Mouse (Mus musculus): ENCODE data around the gene Col6a6.

DNA sequence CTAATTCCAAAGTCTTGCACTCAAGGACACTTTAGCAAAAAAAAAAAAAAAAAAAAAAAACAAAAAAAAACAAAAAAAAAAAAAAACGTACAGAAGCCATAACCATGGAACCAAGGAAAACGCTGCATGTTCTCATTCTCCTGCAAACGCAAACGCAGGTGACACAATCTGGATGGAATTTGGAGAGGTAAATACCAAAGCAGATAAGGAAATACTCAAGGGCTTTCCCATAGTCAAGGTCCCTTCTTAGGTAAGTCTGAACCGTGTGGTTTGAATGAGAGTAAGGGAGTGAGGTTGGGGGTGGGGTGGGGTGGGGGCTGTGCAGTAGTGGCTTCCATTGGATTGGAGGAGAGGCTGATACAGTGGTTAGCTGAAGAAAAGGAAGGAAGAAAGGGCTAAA, 63.8 kb downstream of the Col6a6 start:
- TF ChIP-seq CTCF (conservative IDR thresholded peaks at IDR 0.05; ENCODE audit: insufficient read depth, insufficient read length, low read depth, low read length) (no peak), POLR2A (IDR thresholded peaks at IDR 0.05; ENCODE audit: low read depth, low read length) (no peak)
